Mouse (Mus musculus): Measurements from ENCODE around the gene Kbtbd12. TPM values are rescaled to one million over a fixed set of nuclear protein-coding genes. Genes with fewer than 3 reads are reported as not detected.
A peak's percentile ranks its signal among the peaks of the same experiment; 100 is the strongest.

Gene Kbtbd12
- 0.60 and 1.0 TPM in 2 replicates for polyA plus RNA-seq (2012; rRNA removed)

DNA sequence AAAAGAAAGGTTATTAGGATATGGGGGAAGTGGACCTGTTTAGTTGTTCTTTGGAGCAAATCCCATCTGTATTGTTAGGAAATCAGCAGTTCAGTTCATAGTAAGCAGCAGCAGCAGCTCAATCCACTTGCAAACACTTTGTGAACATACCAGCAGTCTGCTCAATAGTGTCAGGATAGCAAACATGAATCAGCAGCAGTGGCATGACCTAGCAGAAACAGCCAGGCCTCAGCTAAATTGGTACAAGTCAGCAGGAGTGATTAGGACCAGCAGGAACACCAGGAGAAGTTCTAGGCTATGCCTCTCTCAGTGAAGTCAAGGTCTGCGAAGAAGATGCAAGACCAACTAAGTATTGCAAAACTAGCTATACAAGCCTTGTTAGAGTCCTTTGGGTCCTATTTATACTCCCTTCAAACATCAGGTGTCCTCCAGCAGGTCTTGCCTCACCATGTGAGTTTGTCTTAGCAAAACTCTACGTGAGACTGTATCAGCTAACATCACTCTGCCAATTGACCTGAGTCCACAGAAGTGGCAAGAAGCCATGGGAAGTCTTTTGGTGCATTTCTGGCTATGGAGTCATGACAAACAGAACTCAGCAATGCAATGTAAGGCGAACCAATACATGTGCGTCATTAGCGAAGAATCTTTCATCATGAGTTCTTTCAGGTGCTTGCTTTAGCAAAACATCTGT lies at the start of gene Kbtbd12:
Gene Kbtbd12, minus strand, starts transcription at position 340 of the 691 bp plus-strand sequence.
- peak; percentile 70 for DNase-seq (ENCODE audit: low read depth)

DNA sequence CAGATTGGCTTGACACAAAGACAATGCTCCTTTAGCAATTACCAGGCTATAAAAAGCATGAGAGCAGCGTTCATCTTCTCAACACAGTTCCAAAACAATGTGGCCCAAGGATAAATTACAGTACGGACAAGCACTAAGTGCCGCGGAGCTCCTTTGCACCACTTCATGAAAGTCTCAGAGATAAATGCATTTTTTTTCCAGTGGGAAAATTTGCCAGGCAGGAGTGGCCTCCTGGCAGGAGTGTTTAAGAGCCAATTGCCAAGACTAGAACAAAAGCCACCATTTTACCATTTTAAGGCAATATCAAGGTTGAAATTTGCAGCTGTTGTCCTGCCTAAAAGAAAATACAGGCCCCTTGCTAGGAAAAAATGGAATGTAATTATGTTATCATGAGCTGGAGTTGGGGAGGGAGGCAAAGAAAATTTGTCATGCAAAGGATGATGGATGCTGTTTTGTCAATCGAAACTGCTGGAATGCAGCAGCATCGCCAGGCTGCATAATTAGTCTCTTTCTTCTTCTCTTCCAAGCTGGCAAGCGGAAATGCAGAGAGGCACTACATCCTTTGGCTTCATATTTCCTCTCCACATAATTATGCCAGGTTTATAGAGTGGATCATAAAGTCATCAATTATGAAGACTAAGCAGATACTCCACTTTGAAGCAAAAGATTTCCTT lies 45.8 kb upstream of the Kbtbd12 start:
- DNase-seq (ENCODE audit: low read depth), result no peak

DNA sequence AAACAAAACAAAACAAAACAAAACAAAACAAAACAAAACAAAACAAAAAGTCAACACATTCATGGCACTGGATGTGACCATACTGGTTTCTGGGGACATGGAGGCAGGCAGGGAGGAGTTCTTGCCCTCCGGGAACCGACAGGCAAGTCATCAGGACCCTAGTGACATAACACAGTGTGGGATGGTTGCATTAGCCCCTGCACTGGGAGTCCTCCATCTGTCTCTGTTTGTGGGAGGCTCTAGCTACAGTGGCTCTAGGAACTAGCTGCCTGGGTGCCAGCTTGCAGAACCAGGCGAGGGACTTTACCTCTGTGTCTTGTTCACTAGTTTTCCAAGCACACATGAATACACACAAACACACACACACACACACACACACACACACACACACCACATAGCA lies 43.3 kb upstream of the Kbtbd12 start:
- DNase-seq (ENCODE audit: low read depth), result no peak

DNA sequence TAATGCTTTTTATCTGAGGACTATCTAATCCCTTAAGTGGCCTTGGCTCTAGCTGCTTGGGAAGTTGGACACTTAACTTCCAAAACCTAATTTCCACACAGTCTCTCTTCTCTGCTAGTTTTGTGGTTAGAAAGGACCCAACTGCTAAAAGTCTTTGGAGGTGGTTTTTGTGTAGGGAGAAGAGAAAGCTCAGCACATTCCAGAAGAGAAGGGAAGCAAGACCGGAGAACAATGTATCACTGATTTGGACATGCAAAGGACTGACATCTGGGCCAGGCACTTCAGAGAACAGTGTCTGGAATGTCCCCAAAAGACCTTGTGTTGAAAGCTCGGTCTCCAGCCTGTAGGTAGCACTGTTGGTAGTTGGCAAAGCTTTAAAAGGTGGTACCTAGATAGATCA lies 40.0 kb upstream of the Kbtbd12 start:
- DNase-seq (ENCODE audit: low read depth), result no peak

DNA sequence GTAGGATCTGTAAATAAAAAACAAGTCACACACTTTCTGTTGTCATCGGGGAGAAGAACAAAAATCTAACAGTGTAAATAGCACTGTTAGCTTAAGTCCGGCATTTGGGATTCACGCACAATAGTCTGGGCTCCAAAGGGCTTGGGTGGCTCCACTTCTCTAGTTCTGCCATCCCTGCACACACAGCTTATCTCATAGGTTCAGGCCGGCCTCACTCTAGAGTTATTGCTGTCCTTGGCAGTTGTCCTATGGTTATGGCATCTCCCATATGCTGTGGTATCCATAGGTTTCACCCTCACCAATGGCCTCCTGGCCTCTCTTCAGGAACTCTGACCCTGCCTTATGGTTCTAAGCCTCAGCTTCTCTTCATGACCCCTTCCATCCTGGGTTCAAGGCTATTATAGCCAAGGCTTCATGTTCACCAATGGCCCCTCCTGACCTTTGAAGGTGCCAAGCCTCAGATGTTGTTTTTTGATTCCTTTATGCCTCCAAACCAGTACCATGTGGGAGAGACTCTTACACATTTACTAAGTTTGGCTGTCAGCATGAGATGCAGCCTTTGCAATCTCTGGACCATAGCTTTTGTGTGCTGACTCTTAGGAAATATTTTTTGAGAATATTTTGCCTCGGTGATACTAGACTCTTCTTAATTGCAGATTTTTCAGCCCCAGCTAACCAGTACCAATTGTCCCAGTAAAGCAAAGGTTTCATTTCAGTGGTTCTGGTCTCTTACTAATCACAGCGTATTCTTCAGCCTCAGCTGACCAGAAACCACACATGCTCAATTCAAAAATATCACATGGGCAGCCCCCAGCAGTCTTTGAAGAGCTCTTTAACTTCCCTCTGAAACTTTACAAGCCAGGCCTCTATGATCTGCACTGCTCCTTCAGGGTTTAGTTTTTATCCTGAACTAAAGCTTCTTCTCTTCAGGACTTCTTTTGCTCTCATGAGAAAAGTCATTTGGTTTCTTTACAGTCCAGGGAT lies 39.3 kb upstream of the Kbtbd12 start:
- no peak for DNase-seq (ENCODE audit: low read depth)

DNA sequence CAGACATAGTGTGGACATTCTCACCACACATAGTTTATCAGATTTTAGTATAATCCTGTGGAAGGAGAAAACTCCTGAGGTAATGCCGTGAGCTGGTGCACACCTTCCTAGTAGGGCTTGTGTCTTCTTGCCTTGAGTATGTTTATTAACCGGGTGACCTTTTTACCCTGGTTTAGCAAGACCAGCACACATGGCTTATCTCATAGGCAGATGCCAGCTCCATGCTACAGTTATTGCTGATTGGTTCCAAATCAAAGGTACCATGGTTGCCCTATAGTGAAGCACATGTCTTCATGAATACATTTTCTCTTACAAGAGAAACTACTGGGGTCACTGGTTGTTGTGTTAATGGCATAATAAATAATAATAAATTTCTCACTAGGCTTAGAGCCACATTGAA lies 38.1 kb upstream of the Kbtbd12 start:
- DNase-seq (ENCODE audit: low read depth), result no peak

DNA sequence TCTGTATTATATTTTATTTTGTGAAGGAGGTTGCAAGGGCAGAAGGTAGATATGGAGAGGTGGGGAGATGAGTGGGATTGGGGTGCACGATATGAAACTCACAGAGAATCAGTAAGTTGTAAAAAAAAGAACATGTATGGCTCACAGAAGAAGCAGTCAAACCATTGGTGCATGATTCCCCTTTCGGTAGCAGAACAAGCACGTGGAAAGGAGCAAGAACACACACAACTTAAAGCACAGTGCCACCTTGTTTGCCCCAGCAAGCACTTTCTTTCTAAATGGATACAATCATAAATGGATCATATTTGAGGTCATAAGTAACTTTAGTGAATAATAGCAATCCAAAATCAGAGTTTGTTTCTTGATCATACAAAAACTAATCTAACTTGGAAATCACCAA lies 24.5 kb upstream of the Kbtbd12 start:
- no peak for DNase-seq (ENCODE audit: low read depth)

DNA sequence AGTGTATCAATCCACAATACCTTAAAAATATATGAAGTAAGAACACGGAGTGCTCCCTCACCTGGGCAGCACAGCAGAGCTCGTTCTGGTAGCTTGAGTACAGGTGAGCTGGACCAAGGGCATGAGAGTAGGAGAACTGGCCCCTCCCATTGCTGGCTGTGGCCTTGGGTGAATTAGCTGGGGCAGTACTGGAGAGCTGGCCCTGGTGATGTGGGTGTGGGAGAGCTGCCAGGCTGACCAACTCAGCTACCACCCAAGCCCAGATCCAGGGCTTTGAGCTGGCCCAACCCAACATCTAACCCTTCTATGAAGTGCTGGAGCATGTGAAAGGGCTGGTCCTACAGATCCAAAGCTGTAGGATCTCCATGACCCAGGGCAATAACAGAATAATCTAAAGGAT lies 23.9 kb upstream of the Kbtbd12 start:
- DNase-seq (ENCODE audit: low read depth), result no peak

DNA sequence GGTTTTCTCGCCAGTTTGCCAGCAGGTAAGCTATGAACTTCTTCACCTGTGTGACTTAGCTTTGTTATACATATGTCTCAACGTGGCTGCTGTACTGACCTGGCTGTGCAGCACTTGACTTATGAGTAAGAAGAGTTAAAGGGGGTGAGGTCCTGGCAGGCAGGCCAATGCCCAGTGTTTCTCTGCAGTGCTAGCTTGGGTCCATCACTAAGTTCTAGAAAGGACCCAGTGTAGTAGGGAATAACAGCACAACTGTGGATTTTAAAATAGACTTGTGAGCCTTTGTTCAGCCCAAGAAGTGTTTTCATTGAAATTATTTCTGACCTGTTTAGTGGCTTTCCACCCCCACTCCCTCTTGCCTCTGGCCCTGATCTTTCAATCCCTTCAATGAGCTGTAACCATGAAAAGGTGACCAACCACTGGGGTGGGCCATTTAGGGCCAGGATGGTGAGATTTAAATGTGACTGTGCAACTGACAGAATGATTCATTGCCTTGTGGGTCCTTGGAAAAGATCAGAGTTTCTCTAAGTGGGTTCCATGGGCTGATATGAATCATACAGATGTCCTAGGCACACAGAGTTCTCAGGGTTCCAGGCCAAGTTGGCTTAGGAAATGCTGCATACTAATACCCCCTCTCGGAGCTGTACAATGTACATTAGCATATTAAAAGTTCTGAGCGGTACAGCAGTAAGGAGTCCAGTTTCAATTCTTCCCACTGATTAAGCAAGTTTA lies 10.0 kb upstream of the Kbtbd12 start:
- DNase-seq (ENCODE audit: low read depth), result peak; percentile 89

DNA sequence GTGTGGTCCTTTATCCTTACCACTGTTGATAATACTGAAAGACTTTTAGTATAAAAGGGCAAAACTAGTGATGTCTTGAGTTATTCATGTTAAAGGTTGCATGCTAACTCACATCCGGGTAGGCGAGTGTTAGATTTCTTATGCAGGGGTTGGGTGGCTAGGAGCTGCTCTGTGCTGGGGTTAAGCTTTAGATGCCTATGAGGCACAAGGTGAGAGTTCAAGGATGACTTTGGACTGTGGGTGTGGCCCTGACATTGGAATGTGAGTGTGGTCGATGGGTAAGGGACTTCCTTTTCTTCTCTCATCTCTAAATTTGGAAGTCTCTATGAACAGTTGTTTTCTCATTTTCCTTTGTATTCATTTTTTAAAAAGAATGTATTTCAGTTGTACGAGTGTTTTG lies 7.0 kb upstream of the Kbtbd12 start:
- no peak for DNase-seq (ENCODE audit: low read depth)

DNA sequence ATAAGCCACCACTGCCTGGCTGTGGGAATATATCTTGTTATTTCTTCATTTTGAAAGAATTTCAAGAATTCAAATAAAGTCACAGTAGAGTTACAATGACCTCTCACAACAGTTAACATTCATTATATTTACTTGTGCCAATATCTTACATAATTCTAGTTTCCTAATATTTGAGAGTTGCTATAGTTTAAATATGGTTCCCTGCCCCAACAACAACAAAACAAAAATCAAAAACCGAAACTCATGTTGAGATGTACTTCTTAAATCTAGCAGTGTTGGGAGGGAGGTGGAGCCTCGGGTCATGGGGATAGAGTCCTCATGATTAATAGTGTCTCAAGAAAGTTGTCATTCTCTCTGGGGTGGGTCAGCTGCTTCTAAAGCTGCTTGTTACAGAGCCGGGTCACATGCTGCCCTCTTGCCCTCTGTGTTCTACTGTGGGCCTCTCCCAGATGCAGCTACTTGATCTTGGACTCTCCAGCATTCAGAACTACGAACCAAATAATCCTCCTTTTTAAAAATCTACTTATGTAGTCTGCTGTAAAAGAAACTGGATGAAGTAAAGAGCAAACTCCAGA lies 3.7 kb upstream of the Kbtbd12 start:
- no peak for DNase-seq (ENCODE audit: low read depth)

DNA sequence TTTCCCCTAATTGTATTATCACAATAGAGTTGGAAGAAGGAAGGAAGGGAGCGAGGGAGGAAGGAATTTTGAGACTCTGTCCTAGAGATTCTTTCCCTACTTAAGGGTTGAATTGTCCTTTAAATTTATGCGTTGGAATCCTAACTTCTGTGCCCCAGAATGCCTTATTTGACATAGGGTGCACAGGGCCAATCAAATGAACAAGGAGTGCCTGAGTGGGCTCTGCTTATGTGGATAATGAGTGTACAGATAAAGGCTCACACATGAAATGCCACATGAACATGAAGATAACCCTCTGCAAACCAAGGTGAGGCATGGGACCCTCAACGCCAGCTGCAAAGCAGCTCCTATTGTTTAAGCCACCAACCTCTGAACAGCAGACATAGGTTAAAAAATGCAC lies 2.6 kb upstream of the Kbtbd12 start:
- DNase-seq (ENCODE audit: low read depth), result no peak

DNA sequence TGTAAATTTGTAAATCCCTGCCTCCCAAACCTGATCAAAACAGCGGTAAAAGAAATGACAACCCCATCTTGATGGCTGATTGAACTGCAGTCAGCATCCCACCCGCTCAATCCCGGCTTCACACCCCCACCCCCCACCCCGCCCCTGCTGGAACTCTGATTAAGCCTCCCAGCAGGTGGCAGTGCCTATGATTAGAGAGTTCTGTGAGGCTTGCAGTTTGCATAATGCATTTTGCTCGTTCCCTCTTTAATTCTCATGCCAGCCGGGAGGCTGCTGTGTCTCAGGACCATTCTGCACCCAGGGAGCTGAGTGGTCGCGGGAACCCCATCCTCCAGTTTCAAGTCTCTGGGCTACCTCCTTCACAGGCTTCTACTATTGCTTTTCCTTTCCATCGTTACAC lies 2.2 kb upstream of the Kbtbd12 start:
- no peak for DNase-seq (ENCODE audit: low read depth)

DNA sequence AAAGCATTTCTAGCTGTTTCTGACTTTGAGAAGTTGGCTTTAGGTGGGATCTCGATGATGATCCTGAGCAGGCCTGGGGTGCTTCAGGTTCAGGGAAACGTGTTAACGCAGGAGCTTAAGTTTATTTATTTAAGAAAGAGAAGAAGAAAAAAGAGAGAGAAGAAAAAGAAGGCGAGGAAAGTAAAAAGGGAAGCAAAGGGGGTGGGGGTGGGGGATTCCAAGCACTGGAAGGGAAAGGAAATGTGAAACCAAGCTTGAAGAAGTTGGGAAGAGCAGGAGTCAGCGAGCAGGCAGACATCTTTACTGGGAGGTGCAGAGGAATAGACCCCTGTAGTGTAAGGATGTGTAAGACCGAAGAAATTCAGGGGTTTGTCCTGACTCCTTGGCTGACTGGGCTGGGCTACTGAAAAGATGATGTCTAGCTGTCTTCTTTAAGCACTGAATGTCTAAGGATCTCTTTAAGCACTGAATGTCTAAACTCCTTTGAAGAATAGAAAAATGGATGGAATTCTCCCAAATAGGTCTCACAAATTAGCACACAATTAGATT lies 1.7 kb upstream of the Kbtbd12 start:
- no peak for DNase-seq (ENCODE audit: low read depth)

DNA sequence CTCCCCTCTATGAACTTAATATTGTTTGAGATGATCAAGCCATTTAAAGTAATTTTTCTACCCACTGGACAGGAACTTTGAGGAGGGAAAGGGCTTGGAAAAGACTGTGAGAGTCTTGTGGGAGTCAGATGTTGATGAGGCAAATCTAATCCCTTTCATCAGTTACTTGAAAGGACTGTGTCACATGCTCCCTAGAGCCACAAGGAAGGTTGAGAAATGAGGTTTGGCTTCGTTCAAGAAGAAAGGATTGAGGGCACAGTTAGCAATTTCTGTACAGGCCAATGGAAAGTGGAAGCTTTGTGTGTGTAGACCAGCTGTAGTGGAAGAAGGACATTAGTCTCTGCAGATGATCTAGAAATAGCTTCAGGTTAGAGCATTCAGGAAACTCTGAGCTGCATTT lies 1.2 kb upstream of the Kbtbd12 start:
- peak; percentile 77 for DNase-seq (ENCODE audit: low read depth)

DNA sequence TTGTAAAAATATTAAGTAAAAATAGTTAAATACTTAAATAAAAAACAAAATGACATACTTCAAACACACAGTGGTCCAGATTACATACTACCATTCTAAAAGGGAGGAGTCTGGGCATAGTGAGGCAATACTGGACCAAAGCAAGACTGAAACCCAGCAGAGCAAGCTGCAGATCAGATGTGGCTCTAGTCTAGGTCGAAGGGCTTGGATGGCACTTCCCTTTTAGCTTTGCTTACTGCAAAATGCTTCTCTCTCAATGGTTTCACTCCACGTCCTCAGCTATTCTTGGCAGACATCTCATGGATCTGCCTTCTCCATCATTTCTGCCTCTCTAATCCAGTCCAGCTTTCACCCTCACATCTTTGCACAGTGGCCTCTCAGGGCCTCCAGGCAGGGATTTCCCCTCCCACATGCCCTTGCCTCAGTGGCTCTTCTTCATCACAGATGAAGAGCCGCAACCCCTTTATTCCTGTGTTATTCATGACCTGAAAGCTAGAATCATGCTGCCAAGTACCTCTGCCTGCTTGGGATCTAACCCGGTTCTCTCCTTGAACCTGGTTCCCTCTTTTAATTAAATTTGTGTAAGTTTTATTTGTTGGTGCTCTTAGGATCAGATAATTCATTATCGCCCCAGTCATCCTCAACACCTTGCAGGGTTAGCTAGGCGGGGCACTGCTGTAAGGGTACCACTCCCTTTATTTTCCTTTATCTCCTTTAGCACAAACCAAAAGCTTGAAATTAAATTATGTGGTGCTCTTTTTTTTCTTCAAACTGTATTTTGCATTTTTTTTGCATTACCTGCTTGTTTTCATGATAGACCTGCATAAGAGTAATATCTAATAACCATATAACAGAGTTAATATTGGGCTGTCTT lies 1.6 kb downstream of the Kbtbd12 start:
- no peak for DNase-seq (ENCODE audit: low read depth)

DNA sequence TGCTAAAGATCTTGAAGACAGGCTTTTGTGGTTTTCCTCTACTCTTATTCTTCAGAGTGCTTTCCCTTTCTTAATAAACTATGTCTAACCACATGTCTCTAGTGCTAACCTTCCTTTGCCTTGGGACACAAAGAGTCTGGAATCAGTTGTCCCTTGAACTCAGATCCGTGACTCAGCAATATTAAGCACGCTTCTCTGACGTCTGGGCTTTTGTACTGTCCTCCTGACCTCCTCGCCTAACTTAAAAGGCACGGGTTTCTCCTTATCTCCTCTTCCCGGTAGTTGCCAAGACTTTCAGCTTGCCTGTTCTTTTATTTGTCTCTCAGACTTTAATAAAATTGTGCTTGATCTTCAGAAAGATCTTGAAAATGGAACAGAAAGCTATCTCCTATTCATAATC lies 6.5 kb downstream of the Kbtbd12 start:
- DNase-seq (ENCODE audit: low read depth), result no peak

DNA sequence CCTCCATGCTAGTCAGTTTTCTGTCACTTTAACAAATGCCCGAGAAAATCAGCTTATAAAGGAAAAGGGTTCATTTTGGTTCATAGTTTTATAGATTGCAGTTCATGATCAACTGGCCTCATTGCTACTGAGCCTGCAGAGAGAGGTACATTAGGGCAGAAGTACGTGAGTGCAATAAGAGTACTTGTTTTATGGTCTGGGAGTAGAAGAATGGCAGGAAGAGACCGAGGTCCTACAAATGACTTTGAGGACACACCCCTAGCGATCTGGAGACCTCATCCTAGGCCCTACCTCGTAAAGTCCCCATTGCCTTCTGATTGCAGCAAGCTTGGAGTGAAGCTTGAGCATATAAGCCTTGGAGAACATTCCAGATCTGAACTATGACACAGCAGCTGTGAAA lies 7.2 kb downstream of the Kbtbd12 start:
- DNase-seq (ENCODE audit: low read depth), result no peak

DNA sequence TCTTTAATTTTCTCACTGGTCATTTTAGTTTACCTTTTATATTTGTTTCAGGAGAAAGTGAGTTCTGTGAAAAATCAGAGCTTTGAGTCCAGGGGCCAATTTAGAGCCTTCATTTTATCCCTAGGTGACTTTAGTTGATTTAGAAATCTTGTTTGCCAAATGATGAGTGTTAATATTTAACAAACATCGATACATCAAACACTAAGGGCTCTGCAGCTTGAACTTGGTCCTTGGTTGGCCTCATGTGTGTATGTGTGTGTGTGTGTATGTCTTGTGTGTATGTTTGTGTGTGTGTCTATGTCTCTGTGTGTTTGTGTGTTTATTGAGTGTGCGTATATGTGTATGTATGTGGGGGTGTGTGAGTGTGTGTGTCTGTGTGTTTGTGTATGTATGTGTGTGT lies 7.9 kb downstream of the Kbtbd12 start:
- DNase-seq (ENCODE audit: low read depth), result no peak

DNA sequence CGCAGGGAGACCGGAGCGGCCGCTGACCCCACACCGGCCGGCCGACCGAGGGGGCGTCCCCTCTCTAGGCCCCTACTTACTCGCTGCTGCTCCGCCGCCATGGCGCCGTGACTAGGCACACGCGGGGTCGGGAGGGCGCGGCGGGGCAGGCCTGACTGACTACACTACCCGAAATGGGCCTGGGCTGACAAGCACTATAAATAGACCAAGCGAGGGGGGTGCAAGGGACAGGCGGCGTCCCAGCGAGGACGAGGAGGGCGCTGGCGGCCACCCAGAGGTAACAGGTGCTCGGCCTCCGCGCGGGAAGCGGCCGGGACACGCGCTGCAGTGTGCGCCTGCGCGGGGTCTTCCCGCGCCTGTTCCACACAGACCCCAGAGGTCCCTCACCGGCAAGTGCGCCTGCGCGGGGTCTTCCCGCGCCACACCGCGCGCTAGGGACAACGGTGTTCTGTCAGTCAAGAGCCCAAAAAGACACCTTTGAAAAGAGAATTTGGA lies 10.4 kb downstream of the Kbtbd12 start:
- DNase-seq (ENCODE audit: low read depth), result no peak
